Mouse (Mus musculus) right cerebral cortex, postnatal 14 days (tissue): ENCODE measurements around the gene Capn13.
"Not testable (repeated sequence)": the region's sequence is repeated elsewhere in the genome, so short reads cannot be mapped to it uniquely, and the experiment has no call there.

ENCODE experiments used
- DNase-seq: peaks from one replicate; pipeline ENCODE4 v3.0.0; 2022

Capn13 gene

GRCm38 (mm10) chr17:73342673-73343072, 58.0 kb downstream of the Capn13 start:
- no peak for DNase-seq

GRCm38 (mm10) chr17:73329071-73329470, 71.6 kb downstream of the Capn13 start:
- DNase-seq = no peak

GRCm38 (mm10) chr17:73325314-73325713, 75.4 kb downstream of the Capn13 start:
- DNase-seq = no peak

GRCm38 (mm10) chr17:73324732-73325131, 75.9 kb downstream of the Capn13 start:
- no peak for DNase-seq

GRCm38 (mm10) chr17:73323981-73324380, 76.7 kb downstream of the Capn13 start:
- DNase-seq = no peak

GRCm38 (mm10) chr17:73314786-73315185, 85.9 kb downstream of the Capn13 start:
- DNase-seq = no peak

GRCm38 (mm10) chr17:73311491-73311890, 89.2 kb downstream of the Capn13 start:
- no peak for DNase-seq

- no peak for DNase-seq
These were observed 92.0 kb downstream of the Capn13 start for GRCm38 (mm10) chr17:73308691-73309090.

GRCm38 (mm10) chr17:73306626-73307025, 94.0 kb downstream of the Capn13 start:
- DNase-seq = no peak

- peak; percentile 78 for DNase-seq
These were observed 95.0 kb downstream of the Capn13 start for GRCm38 (mm10) chr17:73305622-73306021.

- DNase-seq = no peak
These were observed 96.4 kb downstream of the Capn13 start for GRCm38 (mm10) chr17:73304086-73304812.

- no peak for DNase-seq
These were observed 97.0 kb downstream of the Capn13 start for GRCm38 (mm10) chr17:73303676-73304075.

GRCm38 (mm10) chr17:73303217-73303616, 97.4 kb downstream of the Capn13 start:
- DNase-seq = peak; percentile 81

GRCm38 (mm10) chr17:73302104-73302503, 98.6 kb downstream of the Capn13 start:
- peak; percentile 76 for DNase-seq

GRCm38 (mm10) chr17:73301258-73302050, 99.2 kb downstream of the Capn13 start:
- peak; percentile 62 for DNase-seq

- no peak for DNase-seq
These were observed 100.4 kb downstream of the Capn13 start for GRCm38 (mm10) chr17:73300147-73300880.

GRCm38 (mm10) chr17:73298981-73299380, 101.7 kb downstream of the Capn13 start:
- DNase-seq = no peak

- peak; percentile 75 for DNase-seq
These were observed 103.8 kb downstream of the Capn13 start for GRCm38 (mm10) chr17:73296855-73297254.

- DNase-seq = no peak
These were observed 107.4 kb downstream of the Capn13 start for GRCm38 (mm10) chr17:73293237-73293636.

GRCm38 (mm10) chr17:73284301-73284700, 116.4 kb downstream of the Capn13 start:
- DNase-seq = no peak

- not testable (repeated sequence) for DNase-seq
These were observed 118.0 kb downstream of the Capn13 start for GRCm38 (mm10) chr17:73282702-73283101.

GRCm38 (mm10) chr17:73277770-73278169, 122.9 kb downstream of the Capn13 start:
- no peak for DNase-seq

- DNase-seq = no peak
These were observed 125.6 kb downstream of the Capn13 start for GRCm38 (mm10) chr17:73275066-73275465.
